Mouse (Mus musculus): Measurements from ENCODE around the gene Slc6a15. TPM values are rescaled to one million over a fixed set of nuclear protein-coding genes. Genes with fewer than 3 reads are reported as not detected.

The Slc6a15 gene
- polyA plus RNA-seq, 1 experiment from 2014 or later, result 58.9 TPM

- Histone ChIP-seq H3K27ac (replicated peaks) (no peak overlapping the region), H3K9me3 (replicated peaks) (no peaks in the 10 kb centered on the region), H3K4me2 (no peak overlapping the region), H3K9ac (replicated peaks) (no peak overlapping the region), H3K36me3 (no peaks in the 10 kb centered on the region), H3K27me3 (replicated peaks) (no peaks in the 10 kb centered on the region), H3K4me1 (no peaks in the 10 kb centered on the region), H3K4me3 (replicated peaks) (no peak overlapping the region)
- peak; percentile 91 for ATAC-seq (ENCODE audit: low FRiP score)
- WGBS, result 47% methylated on average over 3 of the region's 3 CpGs
These were observed 75.5 kb downstream of the Slc6a15 start for GRCm38 (mm10) chr10:103443070-103443469.

GRCm38 (mm10) chr10:103448340-103448739 is 80.8 kb downstream of the Slc6a15 start:
- Histone ChIP-seq H3K36me3 (no peaks in the 10 kb centered on the region), H3K27ac (replicated peaks) (no peak overlapping the region), H3K4me3 (replicated peaks) (no peak overlapping the region), H3K4me2 (no peak overlapping the region), H3K27me3 (replicated peaks) (no peaks in the 10 kb centered on the region), H3K9me3 (replicated peaks) (no peaks in the 10 kb centered on the region), H3K9ac (replicated peaks) (no peak overlapping the region), H3K4me1 (no peaks in the 10 kb centered on the region)
- no peak for ATAC-seq (ENCODE audit: low FRiP score)
- WGBS, result 15% methylated on average over 2 of the region's 2 CpGs

GRCm38 (mm10) chr10:103457896-103458295 is 90.3 kb downstream of the Slc6a15 start:
- Histone ChIP-seq H3K36me3 (no peaks in the 10 kb centered on the region), H3K27me3 (replicated peaks) (no peaks in the 10 kb centered on the region), H3K4me1 (no peaks in the 10 kb centered on the region), H3K4me3 (replicated peaks) (no peak overlapping the region), H3K27ac (replicated peaks) (no peak overlapping the region), H3K9ac (replicated peaks) (no peak overlapping the region), H3K4me2 (no peak overlapping the region), H3K9me3 (replicated peaks) (no peaks in the 10 kb centered on the region)
- WGBS, result 55% methylated on average over 1 of the region's 1 CpGs
- no peak for ATAC-seq (ENCODE audit: low FRiP score)

Other genes with a start within 250 kb of the Slc6a15 start
- 1.9 TPM in 2 replicates for gene Lrriq1, start 131.5 kb upstream of the Slc6a15 start, polyA plus RNA-seq (2015; fragmentation: Nextera tagmentation; extraction: Ambion mirVana)